Mouse (Mus musculus): ENCODE measurements around the gene Grik5.

DNA sequence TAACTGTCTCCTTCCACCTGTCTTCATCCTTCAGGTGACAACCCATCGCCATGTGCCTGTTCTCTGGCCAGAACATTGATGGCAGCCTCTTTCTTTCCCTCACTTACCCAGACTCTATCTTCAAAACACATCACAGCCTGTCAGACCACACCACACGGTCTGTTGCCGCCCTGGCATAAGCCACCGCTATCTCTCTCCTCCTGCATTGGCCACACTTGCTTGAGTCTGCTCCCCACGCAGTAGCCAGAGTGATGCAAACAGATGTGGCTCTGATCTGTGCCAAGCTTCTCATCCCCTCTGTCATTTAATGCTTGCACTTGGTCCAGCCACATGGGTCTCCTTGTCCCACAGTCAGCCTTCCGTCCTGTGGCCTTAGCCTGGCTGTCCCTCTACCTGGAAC, 8.8 kb downstream of the Grik5 start:
- TF ChIP-seq CTCF (IDR thresholded peaks at IDR 0.05; ENCODE audit: extremely low read depth, insufficient read depth, low read length): no peak
- TF ChIP-seq POLR2A (IDR thresholded peaks at IDR 0.05; ENCODE audit: extremely low read depth, insufficient read depth, low read length): no peak

Measured in cortical plate, adult 2 months (tissue).